In genomic region chr10:50135499-50135898, GRCm38 (mm10) we compare ENCODE assay signal across 9 mouse cellular contexts.
"Had no signal": no experiment of that assay in that cellular context is flagged by ENCODE, and none has a peak within 500 bp of the region (broad histone marks: within the 10 kb centered on the region; RNA-seq: fewer than 3 reads in every experiment).

No protein-coding gene starts in this region.

- DNase-seq: kidney, postnatal 36 days; lung, adult 2 months; lung, postnatal 36 days; midbrain, embryonic 14.5 days; right cerebral cortex, adult 18-20 months; right cerebral cortex, postnatal 25 days; thymus, adult 18-20 months; thymus, postnatal 14 days had no signal

- ATAC-seq: lung, postnatal 0 days had no signal
